Mouse (Mus musculus) right cerebral cortex, postnatal 10 days (tissue): ENCODE measurements around the gene Hist1h4h.
"Not testable (repeated sequence)": the region's sequence is repeated elsewhere in the genome, so short reads cannot be mapped to it uniquely, and the experiment has no call there.

Experiments
- DNase-seq, 2 experiments: peaks; one replicate each; pipeline ENCODE4 v3.0.0; 2021; ENCODE audit warnings: low spot score in 2 of 2

The Hist1h4h gene

DNA sequence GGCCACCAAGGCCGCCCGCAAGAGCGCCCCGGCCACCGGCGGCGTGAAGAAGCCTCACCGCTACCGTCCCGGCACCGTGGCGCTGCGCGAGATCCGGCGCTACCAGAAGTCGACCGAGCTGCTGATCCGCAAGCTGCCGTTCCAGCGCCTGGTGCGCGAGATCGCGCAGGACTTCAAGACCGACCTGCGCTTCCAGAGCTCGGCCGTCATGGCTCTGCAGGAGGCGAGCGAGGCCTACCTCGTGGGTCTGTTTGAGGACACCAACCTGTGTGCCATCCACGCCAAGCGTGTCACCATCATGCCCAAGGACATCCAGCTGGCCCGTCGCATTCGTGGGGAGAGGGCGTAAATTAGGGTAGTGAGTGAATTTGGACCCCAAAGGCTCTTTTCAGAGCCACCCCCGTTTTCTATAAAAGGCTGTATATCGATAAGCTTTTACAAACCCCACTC lies 45.0 kb downstream of the Hist1h4h start:
- DNase-seq, result not testable (repeated sequence)

DNA sequence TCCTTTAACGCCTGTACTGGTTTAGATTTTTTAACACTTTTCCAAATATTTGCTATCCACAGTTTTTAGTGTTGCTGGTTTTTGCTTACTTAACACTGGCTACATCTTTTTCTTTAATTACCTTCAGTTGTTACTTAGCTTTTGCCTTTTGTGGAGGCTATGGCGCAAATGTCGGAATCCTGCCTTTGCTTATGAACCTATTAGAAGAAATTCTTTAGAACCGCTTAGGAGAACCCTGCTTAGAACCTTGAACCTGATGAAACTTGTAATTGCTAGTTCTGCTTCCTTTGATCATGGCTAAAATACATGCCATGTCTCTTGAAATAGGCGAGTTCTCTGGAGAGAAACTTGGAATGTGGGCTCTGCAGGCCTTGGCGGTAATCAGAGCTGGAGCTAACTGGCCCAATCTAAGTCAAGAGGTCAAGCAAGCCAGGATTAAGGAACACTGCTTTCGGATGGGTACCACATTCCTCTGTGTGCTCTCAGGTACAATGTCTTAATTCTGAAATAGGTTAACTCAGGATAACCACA lies 45.6 kb downstream of the Hist1h4h start:
- no peak for DNase-seq

DNA sequence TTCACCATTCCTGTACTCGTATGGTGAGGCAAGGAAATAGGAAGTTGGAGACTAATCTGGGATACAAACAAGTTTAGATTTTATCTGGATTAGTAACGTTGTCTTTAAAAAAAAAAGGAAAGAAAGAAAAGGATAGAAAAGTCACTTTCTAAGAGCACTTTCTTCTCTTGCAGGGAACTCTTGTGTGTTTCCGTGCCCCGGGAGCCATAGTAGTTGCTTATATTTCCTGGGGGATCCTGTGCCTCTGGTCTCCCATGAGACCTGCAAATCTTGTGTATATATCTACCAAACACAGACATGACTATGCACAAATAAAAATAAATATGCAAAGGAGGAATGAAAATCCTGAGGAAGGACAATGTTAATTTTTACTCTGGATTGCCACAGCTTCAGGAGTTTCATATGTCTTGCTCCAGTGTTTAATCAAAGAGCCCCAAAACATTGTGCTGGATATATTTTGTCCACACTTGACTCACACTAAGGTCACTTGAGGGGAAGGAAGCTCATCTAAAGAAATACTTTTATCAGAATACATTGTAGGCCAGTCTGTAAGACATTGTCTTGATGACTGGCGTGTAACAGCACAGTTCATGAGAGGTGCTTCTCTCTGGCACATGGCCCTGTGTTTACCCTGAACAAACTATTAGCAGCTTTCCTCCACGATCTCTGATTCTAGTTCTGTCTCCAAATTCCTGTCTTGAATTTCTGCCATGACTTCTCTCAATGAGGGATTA lies 46.2 kb downstream of the Hist1h4h start:
- no peak for DNase-seq

DNA sequence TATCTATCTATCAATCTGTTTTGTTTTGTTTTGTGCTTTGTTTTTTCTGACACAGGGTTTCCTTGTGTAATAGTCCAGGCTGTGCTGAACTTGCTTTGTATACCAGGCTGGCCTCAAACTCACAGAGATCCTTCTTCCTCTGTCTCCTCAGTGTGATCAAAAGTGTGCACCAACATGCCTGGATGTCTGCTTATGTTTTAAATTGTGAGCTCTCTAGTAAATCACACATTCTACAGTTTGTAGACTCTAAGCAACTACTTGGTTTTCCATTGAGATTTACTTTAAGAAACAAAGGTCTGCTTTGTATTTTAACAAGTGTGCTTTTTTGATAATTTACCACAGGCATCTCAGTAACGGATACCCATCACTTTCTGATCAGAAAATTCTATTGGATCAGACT lies 47.0 kb downstream of the Hist1h4h start:
- no peak for DNase-seq
